Mouse (Mus musculus): ENCODE measurements around the gene Mif.

GRCm38 (mm10) chr10:75851076-75851475 lies 9.0 kb downstream of the Mif start:
- TF ChIP-seq CTCF (IDR thresholded peaks at IDR 0.05; ENCODE audit: low read depth, low read length) (no peak), POLR2A (IDR thresholded peaks at IDR 0.05; ENCODE audit: extremely low read depth, insufficient read depth, low read length) (no peak)

Data from liver, adult 2 months (tissue).